Mouse (Mus musculus) stomach, postnatal 0 days (tissue): Measurements from ENCODE around the gene Nell2. TPM values are rescaled to one million over a fixed set of nuclear protein-coding genes. Genes with fewer than 3 reads are reported as not detected.

Source experiments
- ATAC-seq: fragments of 200-750 bp; cut with Nextera tagmentation; 2 replicates; pipeline ENCODE4 v1.8.0; 2017; ENCODE audit not compliant: low FRiP score, low TSS enrichment
- DNase-seq: peaks from one replicate; pipeline ENCODE4 v3.0.0-alpha.2; 2016; ENCODE audit warnings: low spot score
- H3K27ac ChIP-seq: fragments of 300-500 bp; sonication (generic); replicated peaks from 2 replicates; pipeline ENCODE4 v1.5.1; 2014; ENCODE audit warnings: mild to moderate bottlenecking, control low read depth
- H3K27me3 ChIP-seq: fragments of 300-500 bp; sonication (generic); 2 replicates; pipeline ENCODE4 v1.6.1; 2014; ENCODE audit warnings: low read length; ENCODE audit not compliant: control insufficient read depth, insufficient read depth
- H3K36me3 ChIP-seq: fragments of 300-500 bp; sonication (generic); 2 replicates; pipeline ENCODE4 v1.6.1; 2014; ENCODE audit warnings: low read length, mixed read lengths; ENCODE audit not compliant: control insufficient read depth, insufficient read depth
- H3K4me1 ChIP-seq: fragments of 300-500 bp; sonication (generic); replicated peaks from 2 replicates; pipeline ENCODE4 v1.6.1; 2014; ENCODE audit warnings: antibody characterized with exemption; ENCODE audit not compliant: control insufficient read depth, insufficient read depth
- H3K4me2 ChIP-seq: fragments of 300-500 bp; sonication (generic); replicated peaks from 2 replicates; pipeline ENCODE4 v1.6.1; 2014; ENCODE audit warnings: low read depth, mild to moderate bottlenecking, control low read depth, moderate library complexity
- H3K4me3 ChIP-seq: fragments of 300-500 bp; sonication (generic); 2 replicates; pipeline ENCODE4 v1.5.1; 2014; ENCODE audit warnings: low read depth, low read length, control low read depth
- H3K9ac ChIP-seq: fragments of 300-500 bp; sonication (generic); 2 replicates; pipeline ENCODE4 v1.6.1; 2014; ENCODE audit warnings: mild to moderate bottlenecking, low read length, control low read depth, mixed read lengths
- H3K9me3 ChIP-seq: fragments of 300-500 bp; sonication (generic); 2 replicates; pipeline ENCODE4 v1.6.1; 2016; ENCODE audit warnings: low read length; ENCODE audit not compliant: control insufficient read depth
- CTCF ChIP-seq: IDR thresholded peaks from 2 replicates; pipeline ENCODE4 v1.5.1; 2016; ENCODE audit warnings: antibody characterized with exemption, low read depth, mild to moderate bottlenecking, moderate library complexity
- EP300 ChIP-seq: optimal IDR thresholded peaks from 2 replicates; pipeline ENCODE3; 2016; ENCODE audit warnings: antibody characterized with exemption
- WGBS: fragments of 180-500 bp; shearing (Covaris S2); extraction: QIAGEN DNeasy Blood & Tissue Kit; methylation state at CpG from one replicate; pipeline ENCODE4 v1.1.7; 2014; 5-methylcytosine and 5-hydroxymethylcytosine counted together
- polyA plus RNA-seq: library from polyadenylated mRNA; unstranded; fragments of >200 nt; fragmentation: Nextera tagmentation; extraction: Ambion mirVana; gene quantifications from 2 replicates; pipeline ENCODE4 v1.2.1, GENCODE M21; 2015

The Nell2 gene
- polyA plus RNA-seq = 5.3 and 5.8 TPM in 2 replicates

GRCm38 (mm10) chr15:95527948-95528861 lies at the start of gene Nell2:
Gene Nell2 (minus strand): TSS chr15:95528559.
- peaks cover 10% of the 10 kb centered on the region; the same call in 1 of the 2 replicates for H3K27me3 ChIP-seq
- no peak within 1 kb of the TSS for H3K27ac ChIP-seq
- H3K4me1 ChIP-seq = no peaks in the 10 kb centered on the region
- peak; percentile 45; the same call in 1 of the 2 replicates for ATAC-seq
- peak within 1 kb of the TSS; percentile 79 for H3K4me2 ChIP-seq
- no peaks in the 10 kb centered on the region for H3K36me3 ChIP-seq
- TF ChIP-seq CTCF = peak; percentile 43
- TF ChIP-seq EP300 = no peak
- peak within 1 kb of the TSS; percentile 27 for H3K9ac ChIP-seq
- WGBS = under 1% methylated on average over 65 of the region's 95 CpGs
- DNase-seq = peak; percentile 37
- no peaks in the 10 kb centered on the region for H3K9me3 ChIP-seq
- H3K4me3 ChIP-seq = peak within 1 kb of the TSS; percentile 47

GRCm38 (mm10) chr15:95574661-95575060 lies 46.3 kb upstream of the Nell2 start:
- WGBS = 15% methylated on average over 5 of the region's 5 CpGs
- no peak overlapping the region for H3K27ac ChIP-seq
- H3K9ac ChIP-seq = no peak overlapping the region
- H3K4me3 ChIP-seq = no peak overlapping the region
- no peaks in the 10 kb centered on the region for H3K4me1 ChIP-seq
- no peaks in the 10 kb centered on the region for H3K27me3 ChIP-seq
- no peak for ATAC-seq
- H3K36me3 ChIP-seq = no peaks in the 10 kb centered on the region
- no peak overlapping the region for H3K4me2 ChIP-seq
- H3K9me3 ChIP-seq = no peaks in the 10 kb centered on the region
- TF ChIP-seq EP300 (no peak), CTCF (peak; percentile 87)
- DNase-seq = peak; percentile 39

- no peak for DNase-seq
- no peak overlapping the region for H3K9ac ChIP-seq
- no peaks in the 10 kb centered on the region for H3K27me3 ChIP-seq
- H3K36me3 ChIP-seq = no peaks in the 10 kb centered on the region
- TF ChIP-seq EP300 = no peak
- no peak for TF ChIP-seq CTCF
- no peaks in the 10 kb centered on the region for H3K9me3 ChIP-seq
- no peak overlapping the region for H3K4me2 ChIP-seq
- ATAC-seq = no peak
- 79% methylated on average over 6 of the region's 6 CpGs for WGBS
- no peaks in the 10 kb centered on the region for H3K4me1 ChIP-seq
- no peak overlapping the region for H3K27ac ChIP-seq
- no peak overlapping the region for H3K4me3 ChIP-seq
Observed at GRCm38 (mm10) chr15:95569606-95570005, 41.2 kb upstream of the Nell2 start.

GRCm38 (mm10) chr15:95565160-95565559 lies 36.8 kb upstream of the Nell2 start:
- H3K27me3 ChIP-seq = no peaks in the 10 kb centered on the region
- WGBS = 92% methylated on average over 2 of the region's 2 CpGs
- H3K9ac ChIP-seq = no peak overlapping the region
- no peak overlapping the region for H3K4me2 ChIP-seq
- no peaks in the 10 kb centered on the region for H3K36me3 ChIP-seq
- H3K27ac ChIP-seq = no peak overlapping the region
- no peaks in the 10 kb centered on the region for H3K9me3 ChIP-seq
- no peak for TF ChIP-seq EP300
- TF ChIP-seq CTCF = no peak
- no peak for ATAC-seq
- no peak overlapping the region for H3K4me3 ChIP-seq
- DNase-seq = no peak
- no peaks in the 10 kb centered on the region for H3K4me1 ChIP-seq

- no peak for DNase-seq
- Histone ChIP-seq H3K36me3 (no peaks in the 10 kb centered on the region), H3K4me1 (no peaks in the 10 kb centered on the region), H3K9ac (no peak overlapping the region), H3K4me3 (no peak overlapping the region), H3K27ac (no peak overlapping the region), H3K27me3 (no peaks in the 10 kb centered on the region), H3K4me2 (no peak overlapping the region), H3K9me3 (no peaks in the 10 kb centered on the region)
- no peak for ATAC-seq
- 82% methylated on average over 5 of the region's 5 CpGs for WGBS
- TF ChIP-seq EP300 (no peak), CTCF (no peak)
Observed at GRCm38 (mm10) chr15:95561303-95561702, 32.9 kb upstream of the Nell2 start.

GRCm38 (mm10) chr15:95550011-95550410 lies 21.7 kb upstream of the Nell2 start:
- WGBS = 72% methylated on average over 5 of the region's 5 CpGs
- no peak for ATAC-seq
- no peak for DNase-seq

More at GRCm38 (mm10) chr15:95550011-95550410, 21.7 kb upstream of the Nell2 start:
- Histone ChIP-seq H3K36me3 (no peaks in the 10 kb centered on the region), H3K4me1 (no peaks in the 10 kb centered on the region), H3K27me3 (no peaks in the 10 kb centered on the region), H3K9me3 (no peaks in the 10 kb centered on the region), H3K27ac (no peak overlapping the region), H3K4me3 (no peak overlapping the region), H3K4me2 (no peak overlapping the region), H3K9ac (no peak overlapping the region)
- no peak for TF ChIP-seq CTCF
- TF ChIP-seq EP300 = no peak
